Mouse (Mus musculus) CH12.LX (cell line): ENCODE results near the gene Slit2. TPM values are rescaled to one million over a fixed set of nuclear protein-coding genes. Genes with fewer than 3 reads are reported as not detected.

ENCODE experiments used
- DNase-seq: peaks from one replicate; pipeline ENCODE4 v3.0.0-alpha.2; 2013; ENCODE audit errors: extremely low read depth
- H3K27ac ChIP-seq: 2 replicates; pipeline ENCODE4 v1.5.1; 2012; ENCODE audit warnings: low read depth, mild to moderate bottlenecking, control low read depth, moderate library complexity; ENCODE audit not compliant: insufficient read depth
- H3K27me3 ChIP-seq: replicated peaks from 2 replicates; pipeline ENCODE3; 2012; ENCODE audit warnings: inconsistent platforms
- H3K36me3 ChIP-seq, 2 experiments: replicated peaks in 1 of 2; 2 replicates each; pipeline versions ENCODE3 to v1.6.1; 2012; ENCODE audit warnings: inconsistent platforms in 1 of 2, low read length in 1 of 2, mild to moderate bottlenecking in 1 of 2, mixed read lengths in 1 of 2, moderate library complexity in 1 of 2; ENCODE audit not compliant: control insufficient read depth in 1 of 2, insufficient read depth in 1 of 2
- H3K4me1 ChIP-seq, 2 experiments: 2 replicates each; pipeline ENCODE4 v1.6.1; 2012; ENCODE audit warnings: inconsistent platforms in 1 of 2, moderate library complexity in 1 of 2; ENCODE audit not compliant: insufficient read depth in 2 of 2, control insufficient read depth in 1 of 2
- H3K4me2 ChIP-seq: 2 replicates; pipeline ENCODE4 v1.6.1; 2012; ENCODE audit warnings: low read depth, mild to moderate bottlenecking, control low read depth; ENCODE audit not compliant: poor library complexity, insufficient read depth, severe bottlenecking
- H3K4me3 ChIP-seq, 3 experiments: fragments of 150-350 bp in 1 of 3; sonication (generic) in 1 of 3; replicated peaks in 1 of 3; 2 replicates each; pipeline versions ENCODE3 to v1.5.1; 2011 to 2012; ENCODE audit warnings: low read depth in 2 of 3, low read length in 2 of 3, mild to moderate bottlenecking in 2 of 3, moderate library complexity in 2 of 3, control low read depth in 1 of 3, improper control_type of control experiment in 1 of 3, inconsistent platforms in 1 of 3, mixed read lengths in 1 of 3; ENCODE audit not compliant: poor library complexity in 1 of 3
- H3K79me2 ChIP-seq: replicated peaks from 2 replicates; pipeline ENCODE4 v1.6.1; 2012; ENCODE audit warnings: mild to moderate bottlenecking, moderate library complexity; ENCODE audit not compliant: control insufficient read depth, poor library complexity, insufficient read depth, severe bottlenecking; ENCODE audit errors: extremely low read depth
- H3K9ac ChIP-seq: 2 replicates; pipeline ENCODE4 v1.6.1; 2012; ENCODE audit warnings: low read depth, mild to moderate bottlenecking, control low read depth, moderate library complexity; ENCODE audit not compliant: insufficient read depth
- H3K9me3 ChIP-seq: replicated peaks from 2 replicates; pipeline ENCODE3; 2012; ENCODE audit warnings: low read length, inconsistent platforms, mixed read lengths
- BHLHE40 ChIP-seq: IDR thresholded peaks from 2 replicates; pipeline ENCODE4 v1.6.1; 2011; ENCODE audit warnings: mild to moderate bottlenecking, low read depth, low read length, improper control_type of control experiment
- CHD1 ChIP-seq: IDR thresholded peaks from 2 replicates; pipeline ENCODE4 v1.6.1; 2012; ENCODE audit warnings: low read depth, low read length, improper control_type of control experiment, inconsistent platforms
- CTCF ChIP-seq, 2 experiments: IDR thresholded peaks in 1 of 2; conservative IDR thresholded peaks in 1 of 2; 2 replicates each; pipeline ENCODE4 v1.5.1; 2011 to 2012; ENCODE audit warnings: low read depth in 2 of 2, low read length in 2 of 2, improper control_type of control experiment in 1 of 2, inconsistent platforms in 1 of 2, mild to moderate bottlenecking in 1 of 2, moderate library complexity in 1 of 2
- E2F4 ChIP-seq: IDR thresholded peaks from 2 replicates; pipeline ENCODE4 v1.6.1; 2011; ENCODE audit warnings: low read depth, low read length, improper control_type of control experiment; ENCODE audit not compliant: insufficient replicate concordance
- IRF4 ChIP-seq: IDR thresholded peaks from 2 replicates; pipeline ENCODE4 v1.6.1; 2014; ENCODE audit warnings: low read depth, mild to moderate bottlenecking, inconsistent platforms, low read length, improper control_type of control experiment
- JUND ChIP-seq: conservative IDR thresholded peaks from 2 replicates; pipeline ENCODE4 v1.6.1; 2011; ENCODE audit warnings: low read depth, low read length, improper control_type of control experiment
- MAX ChIP-seq: IDR thresholded peaks from 2 replicates; pipeline ENCODE4 v1.6.1; 2011; ENCODE audit warnings: low read length, improper control_type of control experiment
- NELFE ChIP-seq: IDR thresholded peaks from 2 replicates; pipeline ENCODE4 v1.6.1; 2011; ENCODE audit warnings: low read depth, low read length, improper control_type of control experiment
- RAD21 ChIP-seq: IDR thresholded peaks from 2 replicates; pipeline ENCODE4 v1.6.1; 2011; ENCODE audit warnings: low read depth, mild to moderate bottlenecking, low read length, improper control_type of control experiment, moderate library complexity
- SMC3 ChIP-seq: IDR thresholded peaks from 2 replicates; pipeline ENCODE4 v1.6.1; 2011; ENCODE audit warnings: low read depth, low read length, improper control_type of control experiment
- UBTF ChIP-seq: IDR thresholded peaks from 2 replicates; pipeline ENCODE4 v1.6.1; 2012; ENCODE audit warnings: low read depth, mild to moderate bottlenecking, inconsistent platforms, low read length, improper control_type of control experiment, moderate library complexity
- ZMIZ1 ChIP-seq: IDR thresholded peaks from 2 replicates; pipeline ENCODE4 v1.6.1; 2012; ENCODE audit warnings: low read depth, mild to moderate bottlenecking, inconsistent platforms, low read length, improper control_type of control experiment
- ZNF384 ChIP-seq: IDR thresholded peaks from 2 replicates; pipeline ENCODE4 v1.6.1; 2012; ENCODE audit warnings: low read depth, low read length, improper control_type of control experiment, inconsistent platforms
- dilution Hi-C: fragments of 300-500 bp; cut with MboI; formaldehyde crosslinking; loops from 2 replicates; pipeline ENCODE4 v1.14.3; 2020; ENCODE audit warnings: low sequenced_read_pairs; ENCODE audit not compliant: extremely low pct_unique_long_range_greater_than_20kb, extremely low pct_ligation_motif_present
- in situ Hi-C: fragments of 300-500 bp; cut with MboI; formaldehyde crosslinking; loops from 3 replicates; pipeline ENCODE4 v1.14.3; 2019; ENCODE audit warnings: low sequenced_read_pairs, low pct_ligation_motif_present, low pct_unique_long_range_greater_than_20kb, mixed read lengths
- polyA plus RNA-seq: library from polyadenylated mRNA; unstranded; fragments of >175 nt; gene quantifications from 2 replicates; pipeline ENCODE4 v1.2.1, GENCODE M21; 2012; ENCODE audit warnings: low read depth; ENCODE audit not compliant: insufficient read length
- total RNA-seq, 2 experiments: library from RNA; depleted of rRNA; stranded (reverse); fragments of 300-350 nt in 1 of 2; fragments of >200 nt in 1 of 2; gene quantifications; 2 replicates each; pipeline ENCODE4 v1.2.3; 2012 to 2014

Slit2 gene
- total and polyA plus RNA-seq, 3 experiments = 0.04 to 0.20 (median 0.17) TPM

- H3K9me3 ChIP-seq = no peaks in the 10 kb centered on the region
- no peaks in the 10 kb centered on the region for H3K36me3 ChIP-seq
- no peaks in the 10 kb centered on the region for H3K79me2 ChIP-seq
- H3K9ac ChIP-seq = no peak overlapping the region
- no peak overlapping the region for H3K27ac ChIP-seq
- in situ Hi-C loops (no loop called here), dilution Hi-C loops (no loop called here)
- peaks cover 2 to 12% of the 10 kb centered on the region in 2 experiments; a peak in 3 of 4 replicates for H3K4me1 ChIP-seq
- 0 out of 2 replicates have a peak, but pooled peaks have one; percentile 12 for TF ChIP-seq IRF4
- TF ChIP-seq JUND = peak; percentile 23; the same call in 1 of the 2 replicates
- TF ChIP-seq SMC3 = peak; percentile 52
- peak in 1 of 2 experiments; percentile 71; a peak in 2 of 4 replicates for TF ChIP-seq CTCF (conservative IDR thresholded peaks at IDR 0.05 in 1 of 2, IDR thresholded peaks at IDR 0.05 in 1 of 2; ENCODE audit: low read depth in 2 of 2, low read length in 2 of 2)
- TF ChIP-seq RAD21 = peak; percentile 72
- TF ChIP-seq ZMIZ1 = no peak
- TF ChIP-seq MAX = no peak
- H3K4me2 ChIP-seq = no peak overlapping the region
- no peaks in the 10 kb centered on the region for H3K27me3 ChIP-seq
- no peak overlapping the region for H3K4me3 ChIP-seq
- peak; percentile 20 for DNase-seq
These were observed 362.4 kb downstream of the Slit2 start for GRCm38 (mm10) chr5:48345095-48345982.

- Histone ChIP-seq H3K4me1 (peaks cover 2 to 12% of the 10 kb centered on the region in 2 experiments; a peak in 3 of 4 replicates), H3K79me2 (no peaks in the 10 kb centered on the region), H3K4me3 (no peak overlapping the region), H3K27me3 (no peaks in the 10 kb centered on the region), H3K4me2 (no peak overlapping the region), H3K36me3 (no peaks in the 10 kb centered on the region), H3K9ac (no peak overlapping the region), H3K27ac (no peak overlapping the region), H3K9me3 (no peaks in the 10 kb centered on the region)
- dilution Hi-C loops (no loop called here), in situ Hi-C loops (no loop called here)
- DNase-seq = no peak
- TF ChIP-seq CHD1 (no peak), UBTF (no peak), BHLHE40 (no peak), NELFE (no peak), E2F4 (no peak), ZNF384 (no peak)
These were observed 363.2 kb downstream of the Slit2 start for GRCm38 (mm10) chr5:48345983-48346648.
